23 mouse cellular contexts compared by ENCODE assay signal in genomic region chr3:78575667-78576464, GRCm38 (mm10).
DNase-seq lines count a peak whose midpoint lies in the region; ATAC-seq lines count a peak whose summit lies in the region.
"Had no signal": no experiment of that assay in that cellular context is flagged by ENCODE, and none has a peak within 500 bp of the region (broad histone marks: within the 10 kb centered on the region; RNA-seq: fewer than 3 reads in every experiment).

No protein-coding gene starts in this region.

- H3K9ac ChIP-seq in forebrain, embryonic 13.5 days, result no peak overlapping the region
- H3K9ac ChIP-seq in neural tube, embryonic 13.5 days, result no peak overlapping the region
- H3K9ac ChIP-seq in forebrain, embryonic 16.5 days (replicated peaks; ENCODE audit: low read depth, low read length), result no peak overlapping the region
- H3K9ac ChIP-seq in liver, embryonic 12.5 days, result no peak overlapping the region
- H3K9ac ChIP-seq in kidney, embryonic 16.5 days (replicated peaks; ENCODE audit: low read length), result no peak overlapping the region
- H3K9ac ChIP-seq: heart, embryonic 13.5 days; kidney, embryonic 15.5 days; limb, embryonic 15.5 days; liver, embryonic 15.5 days had no signal

- no peak overlapping the region for H3K27ac ChIP-seq in forebrain, embryonic 13.5 days
- H3K27ac ChIP-seq in forebrain, embryonic 10.5 days, result no peak overlapping the region
- no peak overlapping the region for H3K27ac ChIP-seq in neural tube, embryonic 13.5 days (replicated peaks)
- no peak overlapping the region for H3K27ac ChIP-seq in forebrain, embryonic 16.5 days (ENCODE audit: low read length)
- H3K27ac ChIP-seq in liver, embryonic 12.5 days, result no peak overlapping the region
- no peak overlapping the region for H3K27ac ChIP-seq in kidney, embryonic 16.5 days (ENCODE audit: low read length)
- H3K27ac ChIP-seq: heart, embryonic 13.5 days; kidney, embryonic 15.5 days; limb, embryonic 15.5 days; liver, embryonic 15.5 days had no signal

- ATAC-seq in forebrain, embryonic 13.5 days, result peak; percentile 82
- 0 out of 2 replicates have a peak, but pooled peaks have one; percentile 67 for ATAC-seq in neural tube, embryonic 13.5 days (ENCODE audit: low read depth)
- ATAC-seq in forebrain, embryonic 16.5 days, result peak; percentile 82
- ATAC-seq in liver, embryonic 12.5 days, result no peak
- ATAC-seq in kidney, embryonic 16.5 days (ENCODE audit: low FRiP score, low TSS enrichment), result no peak
- ATAC-seq: activated CD4-positive, CD25-positive, alpha-beta regulatory T cell, adult 4 months had no signal

- H3K4me2 ChIP-seq in forebrain, embryonic 13.5 days, result no peak overlapping the region
- no peak overlapping the region for H3K4me2 ChIP-seq in neural tube, embryonic 13.5 days
- no peak overlapping the region for H3K4me2 ChIP-seq in forebrain, embryonic 16.5 days (ENCODE audit: low read length)
- no peak overlapping the region for H3K4me2 ChIP-seq in liver, embryonic 12.5 days
- no peak overlapping the region for H3K4me2 ChIP-seq in kidney, embryonic 16.5 days (replicated peaks; ENCODE audit: low read depth, low read length)
- H3K4me2 ChIP-seq: heart, embryonic 13.5 days; kidney, embryonic 15.5 days; limb, embryonic 15.5 days; liver, embryonic 15.5 days had no signal

- 34% methylated on average over 2 of the region's 2 CpGs for WGBS in forebrain, embryonic 13.5 days
- WGBS in forebrain, embryonic 10.5 days, result 50% methylated on average over 2 of the region's 2 CpGs
- 25% methylated on average over 2 of the region's 2 CpGs for WGBS in neural tube, embryonic 13.5 days
- 24% methylated on average over 2 of the region's 2 CpGs for WGBS in forebrain, embryonic 16.5 days
- 4% methylated on average over 2 of the region's 2 CpGs for WGBS in liver, embryonic 12.5 days (ENCODE audit: insufficient replicate concordance)
- WGBS in kidney, embryonic 16.5 days, result 11% methylated on average over 2 of the region's 2 CpGs

- H3K9me3 ChIP-seq in forebrain, embryonic 13.5 days (replicated peaks), result no peaks in the 10 kb centered on the region
- no peaks in the 10 kb centered on the region for H3K9me3 ChIP-seq in forebrain, embryonic 10.5 days
- no peaks in the 10 kb centered on the region for H3K9me3 ChIP-seq in neural tube, embryonic 13.5 days
- H3K9me3 ChIP-seq in forebrain, embryonic 16.5 days (ENCODE audit: control insufficient read depth, low read length), result no peaks in the 10 kb centered on the region
- no peaks in the 10 kb centered on the region for H3K9me3 ChIP-seq in liver, embryonic 12.5 days (replicated peaks)
- no peaks in the 10 kb centered on the region for H3K9me3 ChIP-seq in kidney, embryonic 16.5 days (ENCODE audit: low read length)
- H3K9me3 ChIP-seq: G1E; heart, embryonic 13.5 days; kidney, embryonic 15.5 days; limb, embryonic 15.5 days; liver, embryonic 15.5 days had no signal

- no peaks in the 10 kb centered on the region for H3K36me3 ChIP-seq in forebrain, embryonic 13.5 days (ENCODE audit: poor library complexity, severe bottlenecking)
- H3K36me3 ChIP-seq in forebrain, embryonic 10.5 days (replicated peaks), result no peaks in the 10 kb centered on the region
- H3K36me3 ChIP-seq in neural tube, embryonic 13.5 days, result no peaks in the 10 kb centered on the region
- H3K36me3 ChIP-seq in forebrain, embryonic 16.5 days (ENCODE audit: control insufficient read depth, insufficient read depth), result no peaks in the 10 kb centered on the region
- H3K36me3 ChIP-seq in liver, embryonic 12.5 days, result no peaks in the 10 kb centered on the region
- no peaks in the 10 kb centered on the region for H3K36me3 ChIP-seq in kidney, embryonic 16.5 days (ENCODE audit: insufficient read depth, low read length)
- H3K36me3 ChIP-seq: G1E; heart, embryonic 13.5 days; kidney, embryonic 15.5 days; limb, embryonic 15.5 days; liver, embryonic 15.5 days had no signal

- H3K27me3 ChIP-seq in forebrain, embryonic 13.5 days, result no peaks in the 10 kb centered on the region
- no peaks in the 10 kb centered on the region for H3K27me3 ChIP-seq in forebrain, embryonic 10.5 days (ENCODE audit: poor library complexity, severe bottlenecking)
- H3K27me3 ChIP-seq in neural tube, embryonic 13.5 days, result no peaks in the 10 kb centered on the region
- no peaks in the 10 kb centered on the region for H3K27me3 ChIP-seq in forebrain, embryonic 16.5 days (replicated peaks; ENCODE audit: control insufficient read depth, insufficient read depth, low read length)
- H3K27me3 ChIP-seq in liver, embryonic 12.5 days (replicated peaks), result no peaks in the 10 kb centered on the region
- no peaks in the 10 kb centered on the region for H3K27me3 ChIP-seq in kidney, embryonic 16.5 days (ENCODE audit: insufficient read depth, low read length)
- H3K27me3 ChIP-seq: CH12.LX; heart, embryonic 13.5 days; kidney, embryonic 15.5 days; limb, embryonic 15.5 days; liver, embryonic 15.5 days had no signal

- H3K4me1 ChIP-seq in forebrain, embryonic 13.5 days, result 0 out of 2 replicates have a peak, but pooled peaks cover 5% of the 10 kb centered on the region
- peaks cover 3% of the 10 kb centered on the region; the same call in 1 of the 2 replicates for H3K4me1 ChIP-seq in forebrain, embryonic 10.5 days
- H3K4me1 ChIP-seq in neural tube, embryonic 13.5 days (replicated peaks), result no peaks in the 10 kb centered on the region
- H3K4me1 ChIP-seq in forebrain, embryonic 16.5 days (replicated peaks; ENCODE audit: control insufficient read depth, insufficient read depth, low read length), result peaks cover 6% of the 10 kb centered on the region
- H3K4me1 ChIP-seq in liver, embryonic 12.5 days, result no peaks in the 10 kb centered on the region
- no peaks in the 10 kb centered on the region for H3K4me1 ChIP-seq in kidney, embryonic 16.5 days (ENCODE audit: insufficient read depth, low read length)
- H3K4me1 ChIP-seq: limb, embryonic 15.5 days; liver, embryonic 15.5 days had no signal

- no peak for DNase-seq in forebrain, embryonic 10.5 days (ENCODE audit: extremely low spot score, low spot score)
- no peak for DNase-seq in neural tube, embryonic 10.5 days (ENCODE audit: extremely low spot score, low spot score)
- DNase-seq: adrenal gland, adult 8-10 months; B cell, adult 2 months; cerebellum, adult 9-10 months; gastrocnemius, postnatal 25 days; heart, adult 18-20 months; heart, postnatal 14 days; kidney, adult 11 months; left cerebral cortex, postnatal 4 days; lung, postnatal 4 days had no signal

- H3K4me3 ChIP-seq in forebrain, embryonic 13.5 days, result no peak overlapping the region
- H3K4me3 ChIP-seq in forebrain, embryonic 10.5 days, result no peak overlapping the region
- no peak overlapping the region for H3K4me3 ChIP-seq in neural tube, embryonic 13.5 days
- H3K4me3 ChIP-seq in forebrain, embryonic 16.5 days (replicated peaks; ENCODE audit: low read length), result no peak overlapping the region
- no peak overlapping the region for H3K4me3 ChIP-seq in liver, embryonic 12.5 days
- no peak overlapping the region for H3K4me3 ChIP-seq in kidney, embryonic 16.5 days (ENCODE audit: low read length)
- H3K4me3 ChIP-seq: heart, embryonic 13.5 days; kidney, embryonic 15.5 days; limb, embryonic 15.5 days; liver, embryonic 15.5 days had no signal

Comparison
In these comparisons a context has a peak if more than half of its experiments do, and no peak if none do; other contexts are left out.
1. ATAC-seq: peak in forebrain, embryonic 13.5 days (single experiment), neural tube, embryonic 13.5 days (single experiment) and forebrain, embryonic 16.5 days (single experiment); none in liver, embryonic 12.5 days (single experiment) and kidney, embryonic 16.5 days (single experiment).